Mouse (Mus musculus) liver, adult 2 months (tissue): ENCODE results near the gene Nyap1. TPM values are rescaled to one million over a fixed set of nuclear protein-coding genes. Genes with fewer than 3 reads are reported as not detected.

Source experiments
- DNase-seq: peaks from one replicate; pipeline ENCODE4 v3.0.0-alpha.2; 2011; ENCODE audit warnings: low read depth, low spot score; ENCODE audit errors: extremely low read depth
- H3K27ac ChIP-seq: fragments of 200-500 bp; replicated peaks from 2 replicates; pipeline ENCODE4 v1.5.1; 2012; ENCODE audit warnings: low read depth, mild to moderate bottlenecking, control low read depth, inconsistent platforms, low read length; ENCODE audit not compliant: insufficient read depth
- H3K27me3 ChIP-seq: fragments of 200-500 bp; 2 replicates; pipeline ENCODE4 v1.6.1; 2012; ENCODE audit warnings: mild to moderate bottlenecking, moderate library complexity, low read length, inconsistent platforms; ENCODE audit not compliant: control insufficient read depth, insufficient read depth
- H3K36me3 ChIP-seq: fragments of 200-500 bp; 2 replicates; pipeline ENCODE4 v1.6.1; 2012; ENCODE audit warnings: low read length, inconsistent platforms; ENCODE audit not compliant: control insufficient read depth, insufficient read depth
- H3K4me1 ChIP-seq: fragments of 200-500 bp; 2 replicates; pipeline ENCODE4 v1.6.1; 2011; ENCODE audit warnings: low read length; ENCODE audit not compliant: control insufficient read depth, insufficient read depth
- H3K4me3 ChIP-seq: fragments of 200-500 bp; 2 replicates; pipeline ENCODE4 v1.5.1; 2011; ENCODE audit warnings: low read depth, mild to moderate bottlenecking, control low read depth, low read length, moderate library complexity; ENCODE audit not compliant: insufficient read depth
- H3K79me2 ChIP-seq: fragments of 200-500 bp; 2 replicates; pipeline ENCODE4 v1.6.1; 2012; ENCODE audit warnings: inconsistent platforms, mild to moderate bottlenecking, low read length, moderate library complexity; ENCODE audit not compliant: control insufficient read depth, insufficient read depth
- H3K9ac ChIP-seq: fragments of 200-500 bp; 2 replicates; pipeline ENCODE4 v1.6.1; 2012; ENCODE audit warnings: low read depth, mild to moderate bottlenecking, control low read depth, inconsistent platforms, low read length
- CTCF ChIP-seq: fragments of 200-500 bp; IDR thresholded peaks from 2 replicates; pipeline ENCODE4 v1.5.1; 2011; ENCODE audit warnings: low read depth, low read length, control low read depth
- POLR2A ChIP-seq: fragments of 200-500 bp; IDR thresholded peaks from 2 replicates; pipeline ENCODE4 v1.6.1; 2011; ENCODE audit warnings: low read length, control low read depth; ENCODE audit not compliant: insufficient read depth; ENCODE audit errors: extremely low read depth
- WGBS: fragments of 180-500 bp; shearing (Covaris S2); methylation state at CpG from one replicate; pipeline ENCODE4 v1.1.7; 2018; 5-methylcytosine and 5-hydroxymethylcytosine counted together
- polyA plus RNA-seq: library from polyadenylated mRNA; depleted of rRNA; stranded (reverse); fragments of >200 nt; gene quantifications from 2 replicates; pipeline ENCODE4 v1.2.3, GENCODE M21; 2012
- total RNA-seq: library from RNA; depleted of rRNA; stranded (reverse); fragments of >200 nt; gene quantifications from 2 replicates; pipeline ENCODE4 v1.2.3, GENCODE M21; 2014

Gene Nyap1
- total and polyA plus RNA-seq, 2 experiments, result 0.18 to 0.28 TPM

DNA sequence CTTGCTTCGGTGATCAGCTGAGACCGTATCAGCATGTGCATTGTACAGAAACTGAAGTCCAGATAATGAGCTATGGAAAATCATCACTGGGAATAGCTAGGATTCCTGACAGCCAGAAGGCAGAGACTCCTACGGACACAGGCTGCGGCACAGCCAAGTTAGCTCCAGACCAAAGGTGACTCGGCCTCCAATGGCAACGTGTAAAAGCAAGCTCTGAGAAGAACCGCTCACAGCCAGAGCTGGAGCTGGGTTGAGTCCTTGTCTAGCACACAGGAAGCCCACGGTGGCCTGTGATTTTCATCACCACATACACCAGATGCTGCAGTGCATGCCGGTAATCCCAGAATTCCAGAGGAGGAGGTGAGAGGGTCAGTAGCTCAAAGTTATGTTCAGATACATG is 50.9 kb downstream of the Nyap1 start:
- Histone ChIP-seq H3K4me1 (no peaks in the 10 kb centered on the region), H3K79me2 (no peaks in the 10 kb centered on the region), H3K27ac (no peak overlapping the region), H3K27me3 (no peaks in the 10 kb centered on the region), H3K9ac (no peak overlapping the region), H3K36me3 (no peaks in the 10 kb centered on the region), H3K4me3 (no peak overlapping the region)
- TF ChIP-seq CTCF (no peak), POLR2A (no peak)
- WGBS, result 40% methylated on average over 9 of the region's 9 CpGs
- no peak for DNase-seq

DNA sequence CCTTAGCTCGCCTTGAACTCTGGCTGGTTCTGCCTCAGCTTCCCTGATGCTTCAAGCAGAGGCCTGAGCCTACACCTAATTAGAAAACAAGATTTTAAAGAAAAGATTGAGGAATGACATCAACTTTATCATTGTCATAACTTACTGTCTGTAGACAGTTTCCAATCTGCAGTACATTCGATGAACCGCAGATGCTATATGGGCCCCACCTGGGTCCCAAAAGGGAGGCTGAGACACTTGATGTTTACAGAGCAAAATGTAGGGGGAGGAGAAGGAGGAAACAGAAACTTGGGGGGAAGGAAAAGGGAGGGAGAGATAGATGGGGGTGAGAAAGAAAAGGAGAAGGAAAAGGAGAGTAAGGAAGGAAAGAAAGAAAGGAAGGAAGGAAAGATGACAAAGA is 51.4 kb downstream of the Nyap1 start:
- Histone ChIP-seq H3K27ac (no peak overlapping the region), H3K27me3 (no peaks in the 10 kb centered on the region), H3K36me3 (no peaks in the 10 kb centered on the region), H3K9ac (no peak overlapping the region), H3K4me3 (no peak overlapping the region), H3K79me2 (no peaks in the 10 kb centered on the region), H3K4me1 (no peaks in the 10 kb centered on the region)
- no peak for DNase-seq
- TF ChIP-seq CTCF (no peak), POLR2A (no peak)
- WGBS, result 96% methylated on average over 3 of the region's 3 CpGs

- DNase-seq, result no peak
- no peaks in the 10 kb centered on the region for H3K36me3 ChIP-seq
- 75% methylated on average over 6 of the region's 6 CpGs for WGBS
- TF ChIP-seq POLR2A (no peak), CTCF (no peak)
- H3K4me3 ChIP-seq, result no peak overlapping the region
- peaks cover 15% of the 10 kb centered on the region; the same call in 1 of the 2 replicates for H3K79me2 ChIP-seq
- H3K9ac ChIP-seq, result no peak overlapping the region
- H3K27me3 ChIP-seq, result no peaks in the 10 kb centered on the region
- H3K4me1 ChIP-seq, result peaks cover 6% of the 10 kb centered on the region
- H3K27ac ChIP-seq, result no peak overlapping the region
Observed at GRCm38 (mm10) chr5:137686127-137686790, 55.1 kb downstream of the Nyap1 start.

- WGBS, result 94% methylated on average over 3 of the region's 3 CpGs
- Histone ChIP-seq H3K27ac (no peak overlapping the region), H3K4me1 (peaks cover 6% of the 10 kb centered on the region), H3K79me2 (peaks cover 17% of the 10 kb centered on the region; the same call in 1 of the 2 replicates), H3K4me3 (no peak overlapping the region), H3K36me3 (no peaks in the 10 kb centered on the region), H3K9ac (no peak overlapping the region), H3K27me3 (no peaks in the 10 kb centered on the region)
- no peak for DNase-seq
- TF ChIP-seq POLR2A (no peak), CTCF (no peak)
Observed at GRCm38 (mm10) chr5:137685653-137686052, 55.8 kb downstream of the Nyap1 start.

GRCm38 (mm10) chr5:137684294-137685123 is 56.9 kb downstream of the Nyap1 start, which contains the start of gene Agfg2:
TSS of gene Agfg2 (minus strand) at chr5:137684726.
- H3K4me3 ChIP-seq, result peak within 1 kb of the TSS; percentile 81
- under 1% methylated on average over 59 of the region's 62 CpGs for WGBS
- no peaks in the 10 kb centered on the region for H3K36me3 ChIP-seq
- H3K9ac ChIP-seq, result peak within 1 kb of the TSS; percentile 86
- peaks cover 11% of the 10 kb centered on the region for H3K4me1 ChIP-seq
- TF ChIP-seq POLR2A (peak; percentile 89), CTCF (0 out of 2 replicates have a peak, but pooled peaks have one; percentile 9)
- peaks cover 17% of the 10 kb centered on the region; the same call in 1 of the 2 replicates for H3K79me2 ChIP-seq
- H3K27ac ChIP-seq, result peak within 1 kb of the TSS; percentile 90
- DNase-seq, result peak; percentile 99
- H3K27me3 ChIP-seq, result no peaks in the 10 kb centered on the region
